Mouse (Mus musculus) liver, embryonic 15.5 days (tissue): ENCODE measurements at regions not wholly inside any gene's neighbourhood (a gene's known extent, or its start where the extent isn't known, plus 50 kb on each side); places are given as distances from the start of the nearest gene placed in this dataset.

ENCODE experiments used
- ATAC-seq: fragments of 200-750 bp; cut with Nextera tagmentation; 2 replicates; pipeline ENCODE4 v1.8.0; 2017; ENCODE audit warnings: moderate number of reproducible peaks, mild to moderate bottlenecking, moderate library complexity; ENCODE audit not compliant: insufficient read depth
- H3K27ac ChIP-seq: fragments of 300-500 bp; sonication (generic); replicated peaks from 2 replicates; pipeline ENCODE4 v1.5.1; 2015; ENCODE audit warnings: mild to moderate bottlenecking, inconsistent platforms
- H3K27me3 ChIP-seq: fragments of 300-500 bp; sonication (generic); 2 replicates; pipeline ENCODE4 v1.6.1; 2015; ENCODE audit warnings: mild to moderate bottlenecking, inconsistent platforms
- H3K36me3 ChIP-seq: fragments of 300-500 bp; sonication (generic); replicated peaks from 2 replicates; pipeline ENCODE4 v1.6.1; 2015; ENCODE audit warnings: moderate library complexity, mild to moderate bottlenecking, inconsistent platforms
- H3K4me1 ChIP-seq: fragments of 300-500 bp; sonication (generic); replicated peaks from 2 replicates; pipeline ENCODE4 v1.6.1; 2015; ENCODE audit warnings: inconsistent platforms
- H3K4me2 ChIP-seq: fragments of 300-500 bp; sonication (generic); 2 replicates; pipeline ENCODE4 v1.6.1; 2015; ENCODE audit warnings: moderate library complexity, mild to moderate bottlenecking, inconsistent platforms
- H3K4me3 ChIP-seq: fragments of 300-500 bp; sonication (generic); replicated peaks from 2 replicates; pipeline ENCODE4 v1.5.1; 2015; ENCODE audit warnings: mild to moderate bottlenecking, inconsistent platforms
- H3K9ac ChIP-seq: fragments of 300-500 bp; sonication (generic); 2 replicates; pipeline ENCODE4 v1.6.1; 2015; ENCODE audit warnings: moderate library complexity, mild to moderate bottlenecking, inconsistent platforms
- H3K9me3 ChIP-seq: fragments of 300-500 bp; sonication (generic); replicated peaks from 2 replicates; pipeline ENCODE4 v1.6.1; 2016; ENCODE audit warnings: inconsistent platforms
- WGBS: fragments of 180-500 bp; shearing (Covaris S2); methylation state at CpG from one replicate; pipeline ENCODE4 v1.1.7; 2015; ENCODE audit warnings: mixed read lengths; ENCODE audit not compliant: insufficient replicate concordance; 5-methylcytosine and 5-hydroxymethylcytosine counted together

GRCm38 (mm10) chr3:50844835-50845301, 379.4 kb upstream of the Noct start:
- Histone ChIP-seq H3K27ac (no peak overlapping the region), H3K4me3 (no peak overlapping the region), H3K4me1 (no peaks in the 10 kb centered on the region), H3K9me3 (no peaks in the 10 kb centered on the region), H3K27me3 (no peaks in the 10 kb centered on the region), H3K9ac (no peak overlapping the region), H3K36me3 (no peaks in the 10 kb centered on the region), H3K4me2 (no peak overlapping the region)
- WGBS: 68% methylated on average over 8 of the region's 8 CpGs
- no peak for ATAC-seq

DNA sequence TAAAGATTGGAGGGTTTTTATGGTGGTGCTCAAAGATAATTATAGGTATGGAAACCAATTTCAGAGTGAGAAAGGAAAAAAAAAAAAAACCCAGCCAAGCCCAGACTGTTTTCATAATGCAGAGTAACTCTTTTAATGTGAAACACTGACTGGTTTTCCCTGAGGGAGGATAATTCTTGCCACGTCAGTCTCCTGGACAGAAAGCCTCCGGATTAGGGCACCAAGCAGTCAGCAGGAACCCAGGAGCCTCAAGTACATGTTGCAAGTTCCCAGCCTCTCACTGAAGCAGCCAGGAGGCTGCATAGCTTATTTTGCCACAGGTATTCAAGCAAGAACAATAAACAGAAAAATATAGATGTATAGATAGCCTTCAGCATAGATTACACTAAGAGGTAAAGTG, 378.9 kb upstream of the Noct start:
- no peak overlapping the region for H3K4me2 ChIP-seq
- 51% methylated on average over 2 of the region's 2 CpGs for WGBS
- ATAC-seq: no peak

GRCm38 (mm10) chr3:50848528-50848927, 375.7 kb upstream of the Noct start:
- no peaks in the 10 kb centered on the region for H3K27me3 ChIP-seq
- H3K36me3 ChIP-seq: no peaks in the 10 kb centered on the region
- no peaks in the 10 kb centered on the region for H3K9me3 ChIP-seq
- no peaks in the 10 kb centered on the region for H3K4me1 ChIP-seq
- no peak overlapping the region for H3K27ac ChIP-seq
- no peak overlapping the region for H3K4me2 ChIP-seq
- no peak overlapping the region for H3K9ac ChIP-seq
- ATAC-seq: no peak
- H3K4me3 ChIP-seq: no peak overlapping the region
- 58% methylated on average over 3 of the region's 3 CpGs for WGBS

More for the DNA sequence above, 378.9 kb upstream of the Noct start:
- Histone ChIP-seq H3K27me3 (no peaks in the 10 kb centered on the region), H3K4me3 (no peak overlapping the region), H3K36me3 (no peaks in the 10 kb centered on the region), H3K27ac (no peak overlapping the region), H3K4me1 (no peaks in the 10 kb centered on the region), H3K9me3 (no peaks in the 10 kb centered on the region), H3K9ac (no peak overlapping the region)

- Histone ChIP-seq H3K27ac (no peak overlapping the region), H3K4me3 (no peak overlapping the region), H3K9ac (no peak overlapping the region), H3K36me3 (no peaks in the 10 kb centered on the region), H3K9me3 (no peaks in the 10 kb centered on the region), H3K27me3 (no peaks in the 10 kb centered on the region), H3K4me1 (no peaks in the 10 kb centered on the region), H3K4me2 (no peak overlapping the region)
- 65% methylated on average over 5 of the region's 5 CpGs for WGBS
- ATAC-seq: no peak
Measured at GRCm38 (mm10) chr3:50851083-50851637, 373.1 kb upstream of the Noct start.

- no peaks in the 10 kb centered on the region for H3K27me3 ChIP-seq
- H3K4me3 ChIP-seq: no peak overlapping the region
- H3K9ac ChIP-seq: no peak overlapping the region
- H3K9me3 ChIP-seq: no peaks in the 10 kb centered on the region
- no peak overlapping the region for H3K4me2 ChIP-seq
- no peak overlapping the region for H3K27ac ChIP-seq
- no peaks in the 10 kb centered on the region for H3K4me1 ChIP-seq
- H3K36me3 ChIP-seq: no peaks in the 10 kb centered on the region
- no peak for ATAC-seq
- 69% methylated on average over 1 of the region's 1 CpGs for WGBS
Measured at GRCm38 (mm10) chr3:50867105-50867504, 357.1 kb upstream of the Noct start.

- H3K27ac ChIP-seq: no peak overlapping the region
- 70% methylated on average over 3 of the region's 3 CpGs for WGBS
- H3K27me3 ChIP-seq: no peaks in the 10 kb centered on the region
- H3K9ac ChIP-seq: no peak overlapping the region
- no peaks in the 10 kb centered on the region for H3K36me3 ChIP-seq
- no peaks in the 10 kb centered on the region for H3K9me3 ChIP-seq
- H3K4me1 ChIP-seq: no peaks in the 10 kb centered on the region
- no peak overlapping the region for H3K4me2 ChIP-seq
- no peak overlapping the region for H3K4me3 ChIP-seq
- no peak for ATAC-seq
Measured at GRCm38 (mm10) chr3:50869211-50869610, 355.0 kb upstream of the Noct start.

DNA sequence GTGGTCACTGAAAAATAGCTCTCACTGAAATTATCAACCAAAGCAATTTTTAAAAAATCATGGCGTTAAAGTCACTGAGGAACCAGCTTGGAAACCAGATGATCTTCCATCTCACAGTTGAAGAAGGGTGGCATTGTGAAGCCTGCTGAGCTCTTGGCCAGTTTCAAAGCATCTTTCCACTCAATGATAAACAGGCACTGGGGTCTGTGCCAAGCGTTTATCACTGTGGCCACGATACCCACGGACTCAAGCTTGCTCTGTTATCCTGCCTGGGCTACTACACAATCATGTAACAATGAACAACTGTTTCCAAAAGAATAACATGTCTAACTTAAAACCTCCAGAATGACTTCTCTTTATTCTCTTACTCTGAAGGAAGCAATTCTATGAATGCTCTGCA, 345.2 kb upstream of the Noct start:
- H3K27me3 ChIP-seq: no peaks in the 10 kb centered on the region
- H3K4me3 ChIP-seq: no peak overlapping the region
- H3K4me1 ChIP-seq: no peaks in the 10 kb centered on the region
- no peak overlapping the region for H3K9ac ChIP-seq
- 46% methylated on average over 4 of the region's 4 CpGs for WGBS
- no peaks in the 10 kb centered on the region for H3K36me3 ChIP-seq
- no peak overlapping the region for H3K27ac ChIP-seq
- no peak for ATAC-seq
- no peaks in the 10 kb centered on the region for H3K9me3 ChIP-seq
- H3K4me2 ChIP-seq: no peak overlapping the region

DNA sequence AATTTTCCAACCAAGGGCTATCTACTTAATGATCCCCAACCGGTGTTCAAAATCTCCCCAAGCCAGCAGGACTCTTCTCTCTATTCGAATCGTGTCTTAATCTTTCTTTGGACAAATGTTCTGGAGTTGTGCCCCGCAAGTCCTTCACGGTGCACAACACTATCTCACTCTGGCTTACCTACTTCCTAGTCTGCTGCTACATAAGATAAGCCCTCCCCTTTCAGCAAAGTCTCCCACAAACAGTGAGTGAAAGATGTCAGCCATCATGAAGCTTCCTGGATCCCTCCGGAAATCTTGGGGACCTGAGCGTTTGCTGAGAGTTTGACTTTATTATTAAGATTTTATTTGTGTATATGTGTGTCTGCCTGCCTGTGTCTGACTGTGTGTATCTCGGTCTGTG, 344.7 kb upstream of the Noct start:
- Histone ChIP-seq H3K36me3 (no peaks in the 10 kb centered on the region), H3K4me1 (no peaks in the 10 kb centered on the region), H3K9me3 (no peaks in the 10 kb centered on the region), H3K27ac (no peak overlapping the region), H3K4me3 (no peak overlapping the region), H3K4me2 (no peak overlapping the region), H3K9ac (no peak overlapping the region), H3K27me3 (no peaks in the 10 kb centered on the region)
- ATAC-seq: no peak
- 36% methylated on average over 8 of the region's 8 CpGs for WGBS

- no peaks in the 10 kb centered on the region for H3K36me3 ChIP-seq
- no peak overlapping the region for H3K9ac ChIP-seq
- no peak for ATAC-seq
- H3K9me3 ChIP-seq: no peaks in the 10 kb centered on the region
- no peaks in the 10 kb centered on the region for H3K4me1 ChIP-seq
- H3K27me3 ChIP-seq: no peaks in the 10 kb centered on the region
- H3K27ac ChIP-seq: no peak overlapping the region
- 25% methylated on average over 9 of the region's 9 CpGs for WGBS
- no peak overlapping the region for H3K4me3 ChIP-seq
- no peak overlapping the region for H3K4me2 ChIP-seq
Measured at GRCm38 (mm10) chr3:50881437-50882248, 342.6 kb upstream of the Noct start.

DNA sequence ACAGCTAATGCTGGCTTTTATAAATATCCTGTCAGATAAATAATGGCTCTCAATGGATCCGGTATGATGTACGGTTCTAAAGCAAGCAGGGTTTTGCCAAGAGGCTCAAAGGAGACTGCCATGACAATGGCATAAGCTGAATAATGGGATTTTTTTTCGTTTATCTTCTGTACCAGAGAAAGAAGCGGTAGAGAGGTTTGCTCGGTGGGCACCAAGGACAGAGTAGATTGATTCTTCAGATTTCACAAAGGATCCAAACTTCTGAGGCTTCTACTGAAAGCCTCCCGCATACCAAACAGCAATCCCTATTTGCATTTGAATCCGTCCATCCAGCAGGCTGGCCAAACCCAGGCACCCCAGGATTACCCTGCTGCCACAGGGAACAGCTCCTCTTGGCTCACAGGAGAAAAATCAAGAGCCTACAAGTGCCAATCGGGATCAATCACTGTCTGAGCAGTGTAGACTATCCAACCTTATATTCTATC, 342.0 kb upstream of the Noct start:
- no peaks in the 10 kb centered on the region for H3K9me3 ChIP-seq
- no peak overlapping the region for H3K4me3 ChIP-seq
- H3K27me3 ChIP-seq: no peaks in the 10 kb centered on the region
- H3K9ac ChIP-seq: no peak overlapping the region
- 33% methylated on average over 8 of the region's 8 CpGs for WGBS
- no peaks in the 10 kb centered on the region for H3K36me3 ChIP-seq
- H3K4me2 ChIP-seq: no peak overlapping the region
- H3K4me1 ChIP-seq: 0 out of 2 replicates have a peak, but pooled peaks cover 3% of the 10 kb centered on the region
- no peak for ATAC-seq
- H3K27ac ChIP-seq: no peak overlapping the region

DNA sequence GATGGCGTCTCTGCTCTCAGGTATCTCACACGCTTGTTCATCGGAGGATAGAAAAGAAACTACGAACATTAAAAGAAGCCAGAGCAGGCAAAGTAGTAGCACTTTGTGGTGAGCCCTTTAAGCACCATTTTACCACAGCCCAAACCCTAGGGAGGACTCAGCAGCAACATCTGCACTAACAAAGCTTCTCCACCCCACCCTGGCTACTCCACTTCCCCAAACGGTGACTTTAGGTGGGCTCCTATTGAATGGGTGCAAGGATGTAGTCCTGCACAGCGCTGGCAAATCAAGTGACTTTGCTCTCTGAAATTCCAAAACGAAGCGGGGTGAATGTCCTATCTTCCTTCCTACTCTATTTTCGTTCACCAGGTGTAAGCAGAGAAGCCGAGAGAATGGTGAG, 337.9 kb upstream of the Noct start:
- H3K4me3 ChIP-seq: no peak overlapping the region
- no peak overlapping the region for H3K27ac ChIP-seq
- ATAC-seq: no peak
- H3K36me3 ChIP-seq: no peaks in the 10 kb centered on the region
- no peaks in the 10 kb centered on the region for H3K27me3 ChIP-seq
- WGBS: 55% methylated on average over 10 of the region's 10 CpGs
- no peak overlapping the region for H3K4me2 ChIP-seq
- H3K9ac ChIP-seq: no peak overlapping the region
- H3K4me1 ChIP-seq: 0 out of 2 replicates have a peak, but pooled peaks cover 3% of the 10 kb centered on the region
- H3K9me3 ChIP-seq: no peaks in the 10 kb centered on the region
